Mouse (Mus musculus) stomach, embryonic 15.5 days (tissue): ENCODE results near the gene Zglp1. TPM values are rescaled to one million over a fixed set of nuclear protein-coding genes. Genes with fewer than 3 reads are reported as not detected.
"Not testable (repeated sequence)": the region's sequence is repeated elsewhere in the genome, so short reads cannot be mapped to it uniquely, and the experiment has no call there.

ENCODE experiments used
- ATAC-seq: fragments of 200-750 bp; cut with Nextera tagmentation; 2 replicates; pipeline ENCODE4 v1.8.0; 2017; ENCODE audit warnings: low read depth, moderate number of reproducible peaks, moderate TSS enrichment; ENCODE audit not compliant: insufficient read depth, low FRiP score
- H3K27ac ChIP-seq: fragments of 300-500 bp; sonication (generic); 2 replicates; pipeline ENCODE4 v1.5.1; 2015; ENCODE audit warnings: mild to moderate bottlenecking, inconsistent platforms
- H3K27me3 ChIP-seq: fragments of 300-500 bp; sonication (generic); replicated peaks from 2 replicates; pipeline ENCODE4 v1.6.1; 2015; ENCODE audit warnings: inconsistent platforms
- H3K36me3 ChIP-seq: fragments of 300-500 bp; sonication (generic); 2 replicates; pipeline ENCODE4 v1.6.1; 2015; ENCODE audit warnings: inconsistent platforms
- H3K4me1 ChIP-seq: fragments of 300-500 bp; sonication (generic); 2 replicates; pipeline ENCODE4 v1.6.1; 2015; ENCODE audit warnings: inconsistent platforms
- H3K4me2 ChIP-seq: fragments of 300-500 bp; sonication (generic); 2 replicates; pipeline ENCODE4 v1.6.1; 2015; ENCODE audit warnings: mild to moderate bottlenecking, inconsistent platforms
- H3K4me3 ChIP-seq: fragments of 300-500 bp; sonication (generic); replicated peaks from 2 replicates; pipeline ENCODE4 v1.5.1; 2015; ENCODE audit warnings: inconsistent platforms
- H3K9ac ChIP-seq: fragments of 300-500 bp; sonication (generic); 2 replicates; pipeline ENCODE4 v1.6.1; 2015; ENCODE audit warnings: inconsistent platforms
- H3K9me3 ChIP-seq: fragments of 300-500 bp; sonication (generic); 2 replicates; pipeline ENCODE4 v1.6.1; 2016; ENCODE audit warnings: inconsistent platforms
- WGBS: fragments of 180-500 bp; shearing (Covaris S2); methylation state at CpG from one replicate; pipeline ENCODE4 v1.1.7; 2015; 5-methylcytosine and 5-hydroxymethylcytosine counted together
- polyA plus RNA-seq: library from polyadenylated mRNA; unstranded; fragments of >200 nt; fragmentation: Nextera tagmentation; extraction: Ambion mirVana; gene quantifications from 2 replicates; pipeline ENCODE4 v1.2.1, GENCODE M21; 2015

Gene Zglp1
- polyA plus RNA-seq, 1 experiment from 2014 or later = not detected

DNA sequence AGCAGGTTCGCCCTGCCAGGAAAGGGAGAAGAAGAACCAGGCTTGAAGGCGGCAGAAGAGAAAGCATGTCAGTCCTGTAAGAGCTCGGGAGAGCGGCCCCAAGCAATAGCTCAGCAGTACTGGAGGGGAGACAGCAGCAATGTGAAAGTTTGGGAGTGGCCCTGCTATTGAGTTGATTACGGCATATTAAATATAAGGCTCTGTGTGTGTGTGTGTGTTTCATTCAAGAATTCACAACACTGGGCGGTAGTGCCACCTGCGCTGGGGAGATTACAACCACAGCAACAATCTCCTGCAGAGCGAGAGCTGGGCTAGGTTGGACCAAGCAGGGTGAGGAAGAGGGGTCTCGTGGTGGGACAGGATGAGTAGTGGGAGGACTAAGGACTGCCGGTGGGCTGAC is 15.3 kb downstream of the Zglp1 start:
- H3K4me2 ChIP-seq = no peak overlapping the region
- no peak overlapping the region for H3K9ac ChIP-seq
- H3K36me3 ChIP-seq = no peaks in the 10 kb centered on the region
- WGBS = 60% methylated on average over 10 of the region's 10 CpGs
- no peak overlapping the region for H3K27ac ChIP-seq
- no peaks in the 10 kb centered on the region for H3K9me3 ChIP-seq
- no peak overlapping the region for H3K4me3 ChIP-seq
- no peak for ATAC-seq
- H3K27me3 ChIP-seq = no peaks in the 10 kb centered on the region
- H3K4me1 ChIP-seq = no peaks in the 10 kb centered on the region

- no peaks in the 10 kb centered on the region for H3K36me3 ChIP-seq
- WGBS = 82% methylated on average over 3 of the region's 3 CpGs
- no peak for ATAC-seq
- no peak overlapping the region for H3K4me2 ChIP-seq
- H3K9ac ChIP-seq = no peak overlapping the region
- H3K9me3 ChIP-seq = no peaks in the 10 kb centered on the region
- H3K27me3 ChIP-seq = peaks cover 4% of the 10 kb centered on the region; the same call in 1 of the 2 replicates
- H3K4me1 ChIP-seq = peaks cover 3% of the 10 kb centered on the region; the same call in 1 of the 2 replicates
- no peak overlapping the region for H3K27ac ChIP-seq
- H3K4me3 ChIP-seq = no peak overlapping the region
These were observed 21.7 kb downstream of the Zglp1 start for GRCm38 (mm10) chr9:21045235-21045634.

DNA sequence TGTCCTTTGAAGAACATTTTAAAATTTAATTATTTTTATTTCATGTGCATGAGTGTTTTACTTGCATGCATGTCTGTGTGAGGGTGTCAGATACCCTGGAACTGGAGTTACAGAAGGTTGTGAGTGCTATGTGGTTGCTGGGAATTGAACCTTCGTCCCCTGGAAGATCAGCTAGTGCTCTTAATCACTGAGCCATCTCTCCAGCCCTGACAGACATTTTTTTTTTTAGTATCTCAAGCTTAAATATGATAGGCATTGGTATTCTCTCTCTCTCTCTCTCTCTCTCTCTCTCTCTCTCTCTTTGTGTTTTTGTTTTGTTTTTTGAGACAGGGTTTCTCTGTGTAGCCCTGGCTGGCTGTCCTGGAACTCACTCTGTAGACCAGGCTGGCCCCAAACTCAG is 22.1 kb downstream of the Zglp1 start:
- not testable (repeated sequence) for H3K9me3 ChIP-seq, H3K4me3 ChIP-seq, H3K4me1 ChIP-seq, H3K4me2 ChIP-seq, H3K27me3 ChIP-seq, H3K9ac ChIP-seq, H3K36me3 ChIP-seq, ATAC-seq, H3K27ac ChIP-seq
- 39% methylated on average over 1 of the region's 1 CpGs for WGBS

GRCm38 (mm10) chr9:21043563-21043962 is 23.3 kb downstream of the Zglp1 start:
- Histone ChIP-seq H3K4me3 (no peak overlapping the region), H3K4me2 (no peak overlapping the region), H3K4me1 (peaks cover 4% of the 10 kb centered on the region; the same call in 1 of the 2 replicates), H3K9me3 (no peaks in the 10 kb centered on the region), H3K9ac (no peak overlapping the region), H3K27ac (no peak overlapping the region), H3K36me3 (no peaks in the 10 kb centered on the region), H3K27me3 (peaks cover 18% of the 10 kb centered on the region)
- 84% methylated on average over 4 of the region's 4 CpGs for WGBS
- no peak for ATAC-seq

DNA sequence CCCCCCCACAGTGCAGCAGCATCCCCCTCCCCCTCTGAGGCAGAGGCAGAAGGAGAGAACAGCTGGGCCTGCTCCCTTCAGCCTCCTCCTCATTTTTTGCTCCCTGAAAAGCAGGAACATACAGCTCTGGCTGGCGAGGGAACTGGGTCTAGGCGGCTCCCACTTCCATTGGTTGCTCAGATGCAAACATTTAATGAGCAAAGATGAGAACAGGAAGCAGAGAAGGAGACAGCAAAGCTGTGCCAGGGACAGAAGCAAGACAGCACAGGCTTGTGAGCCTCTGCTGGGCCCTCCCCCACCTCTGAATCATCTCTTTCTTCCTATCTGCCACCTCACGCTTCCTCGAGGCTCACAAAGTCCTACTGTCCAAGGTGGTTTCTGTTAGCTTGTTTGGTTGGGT is 25.6 kb downstream of the Zglp1 start:
- WGBS = 32% methylated on average over 4 of the region's 4 CpGs
- H3K9ac ChIP-seq = no peak overlapping the region
- no peak overlapping the region for H3K27ac ChIP-seq
- no peak for ATAC-seq
- no peaks in the 10 kb centered on the region for H3K36me3 ChIP-seq
- H3K4me1 ChIP-seq = peaks cover 18% of the 10 kb centered on the region
- H3K4me3 ChIP-seq = no peak overlapping the region
- no peak overlapping the region for H3K4me2 ChIP-seq
- H3K9me3 ChIP-seq = no peaks in the 10 kb centered on the region
- H3K27me3 ChIP-seq = peaks cover 41% of the 10 kb centered on the region

- H3K9ac ChIP-seq = no peak overlapping the region
- H3K27ac ChIP-seq = no peak overlapping the region
- WGBS = 72% methylated on average over 3 of the region's 3 CpGs
- H3K4me1 ChIP-seq = peaks cover 20% of the 10 kb centered on the region
- no peak overlapping the region for H3K4me3 ChIP-seq
- peaks cover 56% of the 10 kb centered on the region for H3K27me3 ChIP-seq
- no peaks in the 10 kb centered on the region for H3K36me3 ChIP-seq
- H3K9me3 ChIP-seq = no peaks in the 10 kb centered on the region
- no peak overlapping the region for H3K4me2 ChIP-seq
- no peak; the same call in 1 of the 2 replicates for ATAC-seq
These were observed 27.1 kb downstream of the Zglp1 start for GRCm38 (mm10) chr9:21039779-21040178.

- no peak overlapping the region for H3K27ac ChIP-seq
- peak overlapping the region; percentile 32 for H3K4me3 ChIP-seq
- no peak for ATAC-seq
- H3K27me3 ChIP-seq = peaks cover 76% of the 10 kb centered on the region
- H3K4me1 ChIP-seq = peaks cover 30% of the 10 kb centered on the region
- H3K9ac ChIP-seq = no peak overlapping the region
- no peaks in the 10 kb centered on the region for H3K36me3 ChIP-seq
- H3K9me3 ChIP-seq = no peaks in the 10 kb centered on the region
- peak overlapping the region; percentile 62 for H3K4me2 ChIP-seq
- WGBS = 3% methylated on average over 31 of the region's 31 CpGs
These were observed 29.4 kb downstream of the Zglp1 start for GRCm38 (mm10) chr9:21037481-21037891.

DNA sequence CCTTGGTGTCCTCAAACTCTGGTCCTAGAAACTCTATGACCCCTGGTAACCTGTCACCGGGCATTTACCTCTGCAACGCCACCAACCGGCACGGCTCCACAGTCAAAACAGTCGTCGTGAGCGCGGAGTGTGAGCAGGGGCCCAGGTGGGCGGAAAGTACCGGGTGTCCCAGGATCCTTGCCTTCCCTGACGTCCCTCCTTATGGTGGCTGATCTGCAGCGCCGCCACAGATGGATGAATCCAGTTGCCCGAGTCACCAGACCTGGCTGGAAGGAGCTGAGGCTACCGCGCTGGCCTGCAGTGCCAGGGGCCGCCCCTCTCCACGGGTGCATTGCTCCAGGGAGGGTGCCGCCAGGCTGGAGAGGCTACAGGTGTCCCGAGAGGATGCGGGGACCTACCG is 30.2 kb downstream of the Zglp1 start:
- H3K4me2 ChIP-seq = no peak overlapping the region
- peaks cover 84% of the 10 kb centered on the region for H3K27me3 ChIP-seq
- no peak overlapping the region for H3K9ac ChIP-seq
- no peaks in the 10 kb centered on the region for H3K9me3 ChIP-seq
- no peak for ATAC-seq
- WGBS = 5% methylated on average over 22 of the region's 22 CpGs
- no peaks in the 10 kb centered on the region for H3K36me3 ChIP-seq
- H3K4me3 ChIP-seq = no peak overlapping the region
- H3K27ac ChIP-seq = no peak overlapping the region
- peaks cover 39% of the 10 kb centered on the region for H3K4me1 ChIP-seq

DNA sequence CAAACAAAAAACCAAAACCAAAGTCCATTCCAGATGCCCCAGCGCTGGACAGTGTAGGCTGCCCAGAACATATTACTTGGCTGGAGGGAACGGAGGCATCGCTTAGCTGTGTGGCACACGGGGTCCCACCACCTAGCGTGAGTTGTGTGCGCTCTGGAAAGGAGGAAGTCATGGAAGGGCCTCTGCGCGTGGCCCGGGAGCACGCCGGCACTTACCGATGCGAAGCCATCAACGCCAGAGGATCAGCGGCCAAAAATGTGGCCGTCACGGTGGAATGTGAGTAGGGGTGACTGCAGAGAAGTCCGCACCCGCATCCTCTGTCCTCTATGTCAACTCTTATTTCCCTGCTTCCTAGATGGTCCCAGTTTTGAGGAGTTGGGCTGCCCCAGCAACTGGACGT is 30.7 kb downstream of the Zglp1 start:
- Histone ChIP-seq H3K4me3 (no peak overlapping the region), H3K9me3 (no peaks in the 10 kb centered on the region), H3K9ac (no peak overlapping the region), H3K27ac (no peak overlapping the region), H3K27me3 (peaks cover 87% of the 10 kb centered on the region), H3K36me3 (no peaks in the 10 kb centered on the region), H3K4me2 (no peak overlapping the region), H3K4me1 (peaks cover 44% of the 10 kb centered on the region)
- no peak for ATAC-seq
- WGBS = 11% methylated on average over 20 of the region's 20 CpGs

DNA sequence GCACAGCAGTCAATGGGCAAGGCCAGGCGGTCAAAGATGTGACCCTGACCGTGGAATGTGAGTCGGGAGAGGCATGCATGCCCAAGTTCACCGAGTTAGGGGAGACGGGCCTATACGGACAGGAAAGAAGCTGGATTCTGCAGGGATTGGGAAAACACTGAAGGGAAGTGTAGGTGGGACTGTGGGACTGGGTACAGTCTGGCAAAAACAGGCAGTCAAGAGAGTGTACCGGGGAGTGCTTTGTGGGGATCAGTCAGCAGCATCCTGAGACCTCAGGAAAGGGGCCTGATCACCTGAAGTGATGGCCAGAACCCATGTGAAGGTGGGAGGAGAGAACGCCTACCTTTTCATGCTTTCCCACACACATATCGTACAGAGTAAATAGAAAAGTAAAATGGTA is 31.3 kb downstream of the Zglp1 start:
- peaks cover 86% of the 10 kb centered on the region for H3K27me3 ChIP-seq
- H3K9ac ChIP-seq = no peak overlapping the region
- ATAC-seq = no peak
- 24% methylated on average over 9 of the region's 9 CpGs for WGBS
- H3K4me1 ChIP-seq = peaks cover 44% of the 10 kb centered on the region
- H3K4me3 ChIP-seq = no peak overlapping the region
- H3K4me2 ChIP-seq = no peak overlapping the region
- H3K9me3 ChIP-seq = no peaks in the 10 kb centered on the region
- H3K27ac ChIP-seq = no peak overlapping the region
- H3K36me3 ChIP-seq = no peaks in the 10 kb centered on the region

- H3K4me3 ChIP-seq = no peak overlapping the region
These were observed 32.3 kb downstream of the Zglp1 start for GRCm38 (mm10) chr9:21034481-21035085.

GRCm38 (mm10) chr9:21033136-21033535 is 33.8 kb downstream of the Zglp1 start:
- peak overlapping the region; percentile 26; the same call in 1 of the 2 replicates for H3K9ac ChIP-seq
- peak overlapping the region; percentile 54 for H3K4me3 ChIP-seq
- no peak overlapping the region for H3K27ac ChIP-seq
- H3K9me3 ChIP-seq = no peaks in the 10 kb centered on the region
- peaks cover 72% of the 10 kb centered on the region for H3K27me3 ChIP-seq
- H3K36me3 ChIP-seq = no peaks in the 10 kb centered on the region
- peak overlapping the region; percentile 98 for H3K4me2 ChIP-seq
- peaks cover 54% of the 10 kb centered on the region for H3K4me1 ChIP-seq
- 0% methylated on average over 34 of the region's 34 CpGs for WGBS
- peak; percentile 76 for ATAC-seq

More at GRCm38 (mm10) chr9:21034481-21035085, 32.3 kb downstream of the Zglp1 start:
- 5% methylated on average over 17 of the region's 17 CpGs for WGBS
- no peak for ATAC-seq
- Histone ChIP-seq H3K4me2 (0 out of 2 replicates have a peak overlapping the region, but pooled peaks have one; percentile 13), H3K9ac (no peak overlapping the region), H3K4me1 (peaks cover 51% of the 10 kb centered on the region), H3K36me3 (no peaks in the 10 kb centered on the region), H3K9me3 (no peaks in the 10 kb centered on the region), H3K27me3 (peaks cover 84% of the 10 kb centered on the region), H3K27ac (no peak overlapping the region)
